Mouse (Mus musculus): ENCODE measurements at regions not wholly inside any gene's neighbourhood (a gene's known extent, or its start where the extent isn't known, plus 50 kb on each side); places are given as distances from the start of the nearest gene placed in this dataset.

DNA sequence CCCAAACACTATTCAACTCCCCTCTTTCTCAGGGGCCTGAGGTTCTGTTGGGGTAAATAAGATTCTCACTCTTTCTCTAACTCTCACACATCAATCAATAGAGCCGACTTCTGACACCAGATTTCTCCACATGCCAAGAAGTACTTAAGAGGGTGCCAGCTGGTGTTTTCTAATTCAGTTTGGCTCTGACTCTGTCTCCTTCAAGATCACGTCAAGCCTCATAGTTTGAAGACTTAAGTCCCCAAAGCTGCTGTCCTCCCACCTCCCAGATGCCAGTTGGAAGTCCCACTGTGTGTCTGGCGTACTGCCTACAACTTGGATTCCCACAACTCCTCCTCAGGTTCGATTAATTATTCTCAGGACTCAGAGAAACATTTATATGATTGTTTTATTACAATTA, 54.6 kb upstream of the Abcd3 start:
- intact Hi-C loops (cut with DNase I), result loop anchor here (10.0 kb wide), 1 partner anchor 335 kb away; the partner anchor contains the start of gene Slc44a3
- peak; percentile 56 for DNase-seq

GRCm38 (mm10) chr3:121867301-121867700, 52.2 kb upstream of the Abcd3 start:
- intact Hi-C loops (cut with DNase I), result no loop called here
- DNase-seq, result no peak

DNA sequence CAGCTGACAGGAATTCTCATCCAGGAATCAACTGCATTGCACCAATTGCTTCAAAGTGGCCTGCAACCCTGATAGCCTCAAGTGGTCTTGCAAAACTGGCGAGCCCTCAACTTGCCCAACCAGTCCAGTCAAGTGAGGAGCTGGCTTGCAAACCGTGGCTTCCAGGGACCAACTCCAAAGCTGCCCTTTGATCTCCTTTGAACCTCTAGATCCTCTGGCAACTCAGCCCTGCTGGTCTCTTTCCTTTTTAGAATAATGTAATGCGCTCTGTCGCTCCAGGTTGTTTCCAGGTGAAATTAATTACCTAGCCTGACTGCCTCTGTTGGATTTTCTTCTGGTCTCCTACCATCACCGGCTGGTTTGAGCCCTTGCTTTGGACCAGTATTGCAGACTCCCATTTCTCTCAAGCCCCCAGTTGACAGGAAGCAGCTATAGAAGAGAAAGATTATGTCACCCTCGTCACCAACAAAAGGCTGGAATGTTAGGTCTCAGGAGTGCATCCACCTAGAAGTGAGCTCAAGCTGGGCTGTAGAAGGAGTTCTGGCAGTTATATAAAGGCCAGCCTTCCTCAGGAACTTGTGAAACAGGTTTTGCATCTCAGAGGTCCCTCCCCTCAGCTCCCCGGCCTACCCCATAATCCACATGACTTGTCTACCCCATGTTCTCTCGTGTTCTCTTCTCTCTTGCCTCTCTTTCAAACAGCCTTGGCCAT, 49.8 kb upstream of the Abcd3 start:
- no peak for DNase-seq
- intact Hi-C loops (cut with DNase I), result no loop called here
